Mouse (Mus musculus): ENCODE data around the gene Vav2.

DNA sequence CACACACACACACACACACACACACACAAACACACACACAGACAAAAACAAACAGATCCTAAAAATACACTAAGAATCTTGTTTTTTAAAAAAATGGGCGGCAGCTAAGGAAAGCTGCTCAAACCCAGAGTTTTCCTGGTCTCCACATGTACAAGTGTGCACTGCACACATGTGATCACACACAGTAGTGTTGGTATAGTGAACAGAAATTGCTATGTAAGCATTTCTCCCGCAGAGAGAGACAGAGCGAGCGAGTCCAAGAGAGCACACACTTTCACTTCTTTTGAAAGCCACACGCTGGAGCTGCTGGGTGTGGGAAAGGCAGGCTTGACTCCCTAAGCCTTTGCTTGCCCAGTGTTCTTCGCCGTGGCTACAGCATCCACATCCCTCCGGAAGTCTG lies 120.2 kb downstream of the Vav2 start:
- TF ChIP-seq CTCF (IDR thresholded peaks at IDR 0.05; ENCODE audit: low read depth) (no peak), EP300 (IDR thresholded peaks at IDR 0.05; ENCODE audit: low read depth) (no peak)
